Mouse (Mus musculus) retina, adult 2 months (tissue): ENCODE data around the gene Osbp2.
"Not testable (repeated sequence)": the region's sequence is repeated elsewhere in the genome, so short reads cannot be mapped to it uniquely, and the experiment has no call there.

ENCODE experiments used
- DNase-seq: peaks from one replicate; pipeline ENCODE4 v3.0.0-alpha.2; 2012; ENCODE audit warnings: low read depth, low spot score

Gene Osbp2

GRCm38 (mm10) chr11:3863454-3864112, at the start of gene Osbp2:
Gene Osbp2, minus strand, starts transcription at chr11:3863903.
- DNase-seq, result peak; percentile 47

- no peak for DNase-seq
Observed at GRCm38 (mm10) chr11:3912875-3913271, 49.2 kb upstream of the Osbp2 start.

- DNase-seq, result no peak
Observed at GRCm38 (mm10) chr11:3912100-3912874, 48.6 kb upstream of the Osbp2 start.

- not testable (repeated sequence) for DNase-seq
Observed at GRCm38 (mm10) chr11:3911440-3911839, 47.7 kb upstream of the Osbp2 start.

- no peak for DNase-seq
Observed at GRCm38 (mm10) chr11:3910513-3911310, 47.0 kb upstream of the Osbp2 start.

- no peak for DNase-seq
Observed at GRCm38 (mm10) chr11:3909236-3909635, 45.5 kb upstream of the Osbp2 start.

GRCm38 (mm10) chr11:3905446-3905845, 41.7 kb upstream of the Osbp2 start:
- no peak for DNase-seq

- no peak for DNase-seq
Observed at GRCm38 (mm10) chr11:3904673-3905072, 41.0 kb upstream of the Osbp2 start.

GRCm38 (mm10) chr11:3903046-3903445, 39.3 kb upstream of the Osbp2 start:
- DNase-seq, result no peak

GRCm38 (mm10) chr11:3902516-3902915, 38.8 kb upstream of the Osbp2 start:
- DNase-seq, result no peak

- DNase-seq, result no peak
Observed at GRCm38 (mm10) chr11:3900296-3900695, 36.6 kb upstream of the Osbp2 start.

GRCm38 (mm10) chr11:3895933-3896332, 32.2 kb upstream of the Osbp2 start:
- DNase-seq, result no peak

- DNase-seq, result no peak
Observed at GRCm38 (mm10) chr11:3895458-3895857, 31.8 kb upstream of the Osbp2 start.

- DNase-seq, result no peak
Observed at GRCm38 (mm10) chr11:3894406-3895281, 30.9 kb upstream of the Osbp2 start, which contains the start of the genes 4921536K21Rik and Dusp18. Gene 4921536K21Rik, minus strand, starts transcription at chr11:3895098. Gene Dusp18, plus strand, starts transcription at chr11:3895240.

GRCm38 (mm10) chr11:3893970-3894369, 30.3 kb upstream of the Osbp2 start:
- DNase-seq, result no peak

GRCm38 (mm10) chr11:3887331-3887730, 23.6 kb upstream of the Osbp2 start:
- DNase-seq, result no peak

- no peak for DNase-seq
Observed at GRCm38 (mm10) chr11:3883711-3884110, 20.0 kb upstream of the Osbp2 start.

GRCm38 (mm10) chr11:3879836-3880235, 16.1 kb upstream of the Osbp2 start:
- DNase-seq, result peak; percentile 62

GRCm38 (mm10) chr11:3878660-3879059, 15.0 kb upstream of the Osbp2 start:
- DNase-seq, result no peak

GRCm38 (mm10) chr11:3876419-3876818, 12.7 kb upstream of the Osbp2 start:
- no peak for DNase-seq

GRCm38 (mm10) chr11:3864343-3864742, 640 bp upstream of the Osbp2 start:
- no peak for DNase-seq
